Mouse (Mus musculus) midbrain, postnatal 0 days (tissue): ENCODE measurements around the gene Gmip. TPM values are rescaled to one million over a fixed set of nuclear protein-coding genes. Genes with fewer than 3 reads are reported as not detected.

Experiments
- ATAC-seq: fragments of 200-750 bp; cut with Nextera tagmentation; 2 replicates; pipeline ENCODE4 v1.8.0; 2017; ENCODE audit warnings: moderate number of reproducible peaks, mild to moderate bottlenecking, moderate TSS enrichment, moderate library complexity; ENCODE audit not compliant: low FRiP score
- DNase-seq: peaks from one replicate; pipeline ENCODE4 v3.0.0-alpha.2; 2015; ENCODE audit warnings: low spot score
- H3K27ac ChIP-seq: fragments of 300-500 bp; sonication (generic); 2 replicates; pipeline ENCODE4 v1.5.1; 2014; ENCODE audit warnings: low read depth, mild to moderate bottlenecking, low read length, mixed read lengths
- H3K27me3 ChIP-seq: fragments of 300-500 bp; sonication (generic); 2 replicates; pipeline ENCODE4 v1.6.1; 2014; ENCODE audit warnings: low read length, control low read depth, mixed read lengths; ENCODE audit not compliant: insufficient read depth
- H3K36me3 ChIP-seq: fragments of 300-500 bp; sonication (generic); 2 replicates; pipeline ENCODE4 v1.6.1; 2014; ENCODE audit warnings: low read length, control low read depth, mixed read lengths; ENCODE audit not compliant: insufficient read depth
- H3K4me1 ChIP-seq: fragments of 300-500 bp; sonication (generic); 2 replicates; pipeline ENCODE4 v1.6.1; 2014; ENCODE audit warnings: mild to moderate bottlenecking, control low read depth, antibody characterized with exemption, low read length, mixed read lengths; ENCODE audit not compliant: insufficient read depth
- H3K4me2 ChIP-seq: fragments of 300-500 bp; sonication (generic); 2 replicates; pipeline ENCODE4 v1.6.1; 2014; ENCODE audit warnings: low read depth, mild to moderate bottlenecking, low read length, mixed read lengths; ENCODE audit not compliant: poor library complexity, severe bottlenecking
- H3K4me3 ChIP-seq: fragments of 300-500 bp; sonication (generic); 2 replicates; pipeline ENCODE4 v1.5.1; 2014; ENCODE audit warnings: low read depth, mild to moderate bottlenecking, low read length, moderate library complexity
- H3K9ac ChIP-seq: fragments of 300-500 bp; sonication (generic); replicated peaks from 2 replicates; pipeline ENCODE4 v1.6.1; 2014; ENCODE audit warnings: mild to moderate bottlenecking, low read length, moderate library complexity, mixed read lengths; ENCODE audit not compliant: poor library complexity, severe bottlenecking
- H3K9me3 ChIP-seq: fragments of 300-500 bp; sonication (generic); 2 replicates; pipeline ENCODE4 v1.6.1; 2016; ENCODE audit warnings: low read length, control low read depth
- CTCF ChIP-seq: IDR thresholded peaks from 2 replicates; pipeline ENCODE4 v1.5.1; 2016; ENCODE audit warnings: antibody characterized with exemption, mild to moderate bottlenecking
- WGBS: fragments of 180-500 bp; shearing (Covaris S2); extraction: QIAGEN DNeasy Blood & Tissue Kit; methylation state at CpG from one replicate; pipeline ENCODE4 v1.1.7; 2014; 5-methylcytosine and 5-hydroxymethylcytosine counted together
- polyA plus RNA-seq: library from polyadenylated mRNA; unstranded; fragments of >200 nt; fragmentation: Nextera tagmentation; extraction: Ambion mirVana; gene quantifications from 2 replicates; pipeline ENCODE4 v1.2.1, GENCODE M21; 2015
- total RNA-seq: library from RNA; depleted of rRNA; stranded (reverse); fragments of >200 nt; gene quantifications from 2 replicates; pipeline ENCODE4 v1.2.3, GENCODE M21; 2014

Gmip gene
- total and polyA plus RNA-seq, 2 experiments from 2014 or later, result 37.6 to 53.9 TPM

- ATAC-seq (no peak; the same call in 1 of the 2 replicates), DNase-seq (no peak)
- H3K9ac ChIP-seq, result no peak overlapping the region
- H3K4me1 ChIP-seq, result peaks cover 12% of the 10 kb centered on the region; the same call in 1 of the 2 replicates
- no peaks in the 10 kb centered on the region for H3K9me3 ChIP-seq
- no peaks in the 10 kb centered on the region for H3K27me3 ChIP-seq
- peak overlapping the region; percentile 99 for H3K27ac ChIP-seq
- H3K4me3 ChIP-seq, result peak overlapping the region; percentile 76; the same call in 1 of the 2 replicates
- no peak for TF ChIP-seq CTCF
- 58% methylated on average over 2 of the region's 2 CpGs for WGBS
- H3K36me3 ChIP-seq, result no peaks in the 10 kb centered on the region
- peak overlapping the region; percentile 41 for H3K4me2 ChIP-seq
These were observed 33.3 kb upstream of the Gmip start for GRCm38 (mm10) chr8:69775149-69775534.

DNA sequence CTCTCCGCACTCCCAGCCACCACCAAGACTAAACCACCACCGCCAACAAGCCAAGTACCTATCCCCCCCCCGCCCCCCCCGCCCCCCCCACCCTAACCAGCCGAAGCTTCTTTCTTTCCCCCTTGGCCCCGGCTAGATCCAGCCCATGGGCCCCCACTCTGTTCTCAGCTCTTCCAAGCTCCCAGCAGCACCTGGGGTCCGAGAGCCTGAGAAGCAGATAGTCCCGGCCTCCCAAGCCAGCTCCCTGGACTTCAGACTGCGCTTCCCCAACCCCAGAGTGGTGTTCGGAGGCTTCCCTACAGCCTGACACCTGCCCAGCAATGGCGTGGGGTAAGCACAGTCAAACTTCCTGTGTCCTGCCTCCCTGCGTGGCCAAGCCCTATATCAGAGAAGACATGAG, 31.4 kb upstream of the Gmip start:
- DNase-seq (no peak), ATAC-seq (no peak)
- Histone ChIP-seq H3K9me3 (no peaks in the 10 kb centered on the region), H3K36me3 (no peaks in the 10 kb centered on the region), H3K4me1 (peaks cover 7% of the 10 kb centered on the region; the same call in 1 of the 2 replicates), H3K27ac (no peak overlapping the region), H3K4me3 (no peak overlapping the region), H3K4me2 (no peak overlapping the region), H3K9ac (no peak overlapping the region), H3K27me3 (no peaks in the 10 kb centered on the region)
- 69% methylated on average over 11 of the region's 12 CpGs for WGBS
- no peak for TF ChIP-seq CTCF

GRCm38 (mm10) chr8:69789105-69789504, 19.4 kb upstream of the Gmip start:
- Histone ChIP-seq H3K4me1 (peaks cover 4% of the 10 kb centered on the region; the same call in 1 of the 2 replicates), H3K27me3 (no peaks in the 10 kb centered on the region), H3K27ac (no peak overlapping the region), H3K4me3 (no peak overlapping the region), H3K4me2 (no peak overlapping the region), H3K36me3 (0 out of 2 replicates have a peak, but pooled peaks cover 7% of the 10 kb centered on the region), H3K9ac (no peak overlapping the region), H3K9me3 (no peaks in the 10 kb centered on the region)
- 87% methylated on average over 5 of the region's 5 CpGs for WGBS
- TF ChIP-seq CTCF, result no peak
- ATAC-seq (no peak), DNase-seq (no peak)

- WGBS, result 71% methylated on average over 5 of the region's 5 CpGs
These were observed 18.7 kb upstream of the Gmip start for GRCm38 (mm10) chr8:69789731-69790130.

GRCm38 (mm10) chr8:69790364-69790763, 18.1 kb upstream of the Gmip start:
- Histone ChIP-seq H3K27ac (peak overlapping the region; percentile 77; the same call in 1 of the 2 replicates), H3K9ac (peak overlapping the region; percentile 94), H3K4me2 (peak overlapping the region; percentile 92), H3K4me3 (peak overlapping the region; percentile 100), H3K36me3 (0 out of 2 replicates have a peak, but pooled peaks cover 13% of the 10 kb centered on the region), H3K27me3 (no peaks in the 10 kb centered on the region), H3K4me1 (peaks cover 4% of the 10 kb centered on the region; the same call in 1 of the 2 replicates), H3K9me3 (no peaks in the 10 kb centered on the region)
- 26% methylated on average over 11 of the region's 11 CpGs for WGBS
- TF ChIP-seq CTCF, result no peak
- peak; percentile 8; the same call in 1 of the 2 replicates for ATAC-seq
- no peak for DNase-seq

More at GRCm38 (mm10) chr8:69789731-69790130, 18.7 kb upstream of the Gmip start:
- Histone ChIP-seq H3K27ac (no peak overlapping the region), H3K9me3 (no peaks in the 10 kb centered on the region), H3K9ac (no peak overlapping the region), H3K4me3 (no peak overlapping the region), H3K27me3 (no peaks in the 10 kb centered on the region), H3K4me1 (peaks cover 4% of the 10 kb centered on the region; the same call in 1 of the 2 replicates), H3K4me2 (no peak overlapping the region; the same call in 1 of the 2 replicates), H3K36me3 (0 out of 2 replicates have a peak, but pooled peaks cover 11% of the 10 kb centered on the region)
- DNase-seq (no peak), ATAC-seq (no peak)
- TF ChIP-seq CTCF, result no peak

- TF ChIP-seq CTCF, result peak; percentile 20; the same call in 1 of the 2 replicates
- ATAC-seq (peak; percentile 95), DNase-seq (peak; percentile 94)
- H3K27ac ChIP-seq, result peak within 1 kb of the TSS; percentile 77
- H3K4me2 ChIP-seq, result peak within 1 kb of the TSS; percentile 92
- WGBS, result under 1% methylated on average over 38 of the region's 38 CpGs
- peaks cover 18% of the 10 kb centered on the region; the same call in 1 of the 2 replicates for H3K36me3 ChIP-seq
- H3K4me1 ChIP-seq, result peaks cover 4% of the 10 kb centered on the region; the same call in 1 of the 2 replicates
- no peaks in the 10 kb centered on the region for H3K9me3 ChIP-seq
- H3K27me3 ChIP-seq, result no peaks in the 10 kb centered on the region
- peak within 1 kb of the TSS; percentile 94 for H3K9ac ChIP-seq
- peak within 1 kb of the TSS; percentile 100 for H3K4me3 ChIP-seq
These were observed 17.6 kb upstream of the Gmip start, which contains the start of the genes Atp13a1 and Zfp866 for GRCm38 (mm10) chr8:69790773-69791367. TSS of gene Atp13a1 (plus strand) at chr8:69791163. TSS of gene Zfp866 (minus strand) at chr8:69791178.
